Mouse (Mus musculus): ENCODE data around the gene Cdkn2aipnl. TPM values are rescaled to one million over a fixed set of nuclear protein-coding genes. Genes with fewer than 3 reads are reported as not detected.

Gene Cdkn2aipnl
- total RNA-seq, 2 experiments from 2014 or later = 40.5 to 70.7 TPM

DNA sequence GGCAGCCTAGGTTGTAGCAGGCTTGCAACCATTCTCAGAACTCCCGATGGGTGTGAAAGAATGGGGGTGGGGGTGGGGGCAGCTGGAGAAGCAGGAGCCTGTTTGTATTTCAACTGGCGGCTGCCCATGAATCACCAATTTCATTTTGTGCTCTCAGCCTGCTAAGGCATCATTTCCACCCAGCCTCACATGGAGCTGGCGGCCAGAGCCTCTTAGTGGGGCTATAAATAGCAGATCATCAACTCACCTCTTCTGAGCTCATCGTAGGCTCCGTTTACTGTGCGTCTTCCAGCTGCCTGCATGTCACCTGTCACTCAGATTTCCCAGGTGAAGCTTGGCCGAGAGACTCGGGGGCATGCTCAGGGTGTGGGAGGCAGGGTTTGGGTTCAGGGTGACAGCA lies 21.9 kb upstream of the Cdkn2aipnl start:
- ATAC-seq (ENCODE audit: poor library complexity, severe bottlenecking) = no peak

DNA sequence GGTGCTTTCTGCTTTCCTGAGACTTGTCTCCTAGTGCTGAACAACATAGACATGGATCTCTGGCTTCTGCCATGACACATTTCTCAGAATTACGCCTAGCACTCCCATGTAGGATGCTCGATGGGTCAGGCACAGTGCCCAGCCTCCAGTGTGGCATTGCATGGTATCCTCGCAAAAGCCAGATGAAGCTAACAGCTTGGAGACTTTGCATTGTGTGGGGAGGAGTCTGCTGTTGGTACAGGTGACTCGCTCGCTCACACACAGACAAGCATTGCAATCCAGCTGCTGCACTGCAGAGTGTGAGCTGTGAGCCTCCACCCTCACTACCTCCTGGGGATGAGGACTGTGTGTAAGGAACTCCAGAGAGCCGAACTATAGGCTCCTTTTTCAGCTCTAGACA lies 21.3 kb upstream of the Cdkn2aipnl start:
- ATAC-seq (ENCODE audit: poor library complexity, severe bottlenecking) = no peak

DNA sequence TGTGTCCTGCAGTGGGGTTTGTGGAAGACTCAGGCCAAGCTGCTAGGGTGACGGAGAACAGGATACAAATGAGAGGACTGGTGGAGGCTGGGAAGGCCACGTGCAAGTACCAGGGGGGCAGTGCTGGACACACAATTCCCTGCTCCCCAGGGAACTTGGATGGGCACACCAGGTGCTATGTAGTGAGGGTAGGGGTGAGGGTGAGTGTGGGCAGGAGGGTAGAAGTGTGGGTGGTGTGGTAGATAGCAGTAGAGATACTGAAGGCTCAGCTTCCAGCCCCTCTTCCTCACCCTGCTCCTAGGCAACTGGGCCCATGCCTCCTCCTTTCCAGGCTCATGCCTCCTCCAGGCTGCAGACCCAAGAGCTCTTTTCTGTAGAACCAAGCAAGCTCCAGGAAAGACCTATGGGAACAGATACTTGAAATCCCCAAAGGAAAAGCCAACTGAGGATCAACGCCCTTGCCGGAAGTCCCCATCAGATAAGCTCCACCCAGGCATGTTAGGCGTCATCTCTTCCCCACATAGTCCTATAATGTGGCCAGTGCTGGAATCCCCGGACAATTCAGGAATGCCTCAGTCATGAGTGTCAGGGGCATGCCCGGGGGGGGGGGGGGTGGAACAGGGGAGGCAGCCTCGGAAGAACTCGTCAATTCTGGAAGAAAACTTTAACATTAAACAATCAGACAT lies 18.2 kb upstream of the Cdkn2aipnl start:
- no peak for ATAC-seq (ENCODE audit: poor library complexity, severe bottlenecking)

DNA sequence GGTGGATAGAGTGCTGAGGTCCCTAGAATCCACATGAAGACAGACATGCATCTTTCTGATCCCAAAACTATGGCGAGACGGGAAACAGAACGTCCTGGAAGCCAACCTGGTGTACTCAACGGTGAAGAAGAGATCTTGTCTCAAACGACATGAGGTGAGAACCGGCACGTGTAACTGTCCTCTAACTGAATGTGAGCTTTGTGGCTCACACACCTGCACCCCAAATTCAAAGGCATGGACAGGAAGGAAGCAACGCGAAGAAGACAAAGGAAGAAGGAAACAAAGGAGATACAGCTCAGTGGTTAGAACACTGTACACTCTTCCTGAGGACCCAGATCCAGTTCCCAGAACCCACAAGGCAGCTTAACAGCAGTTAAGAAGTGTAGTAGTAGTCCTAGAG lies 17.5 kb upstream of the Cdkn2aipnl start:
- no peak for ATAC-seq (ENCODE audit: poor library complexity, severe bottlenecking)

DNA sequence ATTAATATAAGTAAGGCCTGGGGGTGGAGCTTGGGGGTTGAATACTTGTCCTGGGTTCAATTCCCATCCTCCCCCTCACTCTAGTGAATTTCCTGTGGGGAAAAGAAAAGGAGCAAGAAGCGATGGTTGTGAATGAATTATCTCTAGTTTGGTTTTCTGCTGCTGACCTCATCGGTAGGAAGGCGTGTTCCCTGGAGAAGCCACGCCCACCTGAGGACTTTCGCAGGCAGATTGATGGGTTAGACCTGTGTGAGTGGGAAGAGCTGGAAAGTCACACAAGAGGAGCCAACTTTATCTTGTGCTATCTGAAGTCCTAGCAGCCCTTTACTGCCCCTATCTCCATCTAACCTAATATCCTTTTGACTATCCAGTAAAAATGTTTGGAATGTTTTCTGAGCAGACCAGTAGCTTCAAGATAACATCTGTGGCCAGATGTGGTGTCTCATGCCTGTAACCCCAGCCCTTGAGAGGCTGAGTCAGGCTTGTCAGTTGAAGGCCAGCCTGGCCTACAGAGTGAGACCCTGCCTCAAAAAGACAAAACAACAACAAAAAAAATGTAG lies 15.5 kb upstream of the Cdkn2aipnl start:
- no peak for ATAC-seq (ENCODE audit: poor library complexity, severe bottlenecking)

DNA sequence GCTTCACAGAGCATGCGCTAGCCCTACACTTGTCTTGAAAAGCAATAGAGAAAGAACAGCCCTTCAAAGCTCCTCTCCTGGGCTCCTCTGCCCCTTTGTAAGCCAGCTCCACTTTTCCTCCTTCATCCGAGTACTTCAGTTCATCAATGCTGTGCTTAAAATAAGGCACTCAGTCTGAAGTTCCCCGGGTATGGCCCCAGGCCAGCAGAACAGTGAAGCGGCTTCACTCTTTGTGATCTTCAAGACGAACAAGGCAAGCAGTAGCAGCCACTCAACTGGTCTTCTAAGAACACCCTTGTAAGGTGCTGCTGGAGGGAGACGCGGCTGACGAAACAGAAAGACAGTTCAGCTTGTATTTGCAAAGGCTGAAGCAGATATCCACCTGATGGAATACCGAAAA lies 11.3 kb upstream of the Cdkn2aipnl start:
- ATAC-seq (ENCODE audit: poor library complexity, severe bottlenecking) = no peak

DNA sequence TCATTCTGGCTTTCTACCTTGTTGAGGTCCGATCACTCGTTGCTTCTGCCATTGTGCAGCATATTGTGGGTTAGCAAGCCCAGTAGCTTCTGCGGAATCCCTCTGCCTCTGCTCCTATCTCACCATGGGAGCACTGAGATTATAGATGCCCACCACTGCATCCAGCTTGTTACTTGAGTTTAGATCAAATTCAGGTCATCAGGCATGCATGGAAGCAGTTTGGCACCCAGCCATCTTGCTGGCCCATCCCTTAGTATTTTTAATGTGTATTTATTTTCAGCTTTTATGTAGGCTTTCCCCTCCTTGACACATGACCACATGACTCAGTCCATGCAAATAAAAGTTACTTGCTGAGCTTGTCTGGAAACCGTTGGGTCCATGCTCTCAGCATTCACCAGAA lies 9.7 kb upstream of the Cdkn2aipnl start:
- no peak for ATAC-seq (ENCODE audit: poor library complexity, severe bottlenecking)

DNA sequence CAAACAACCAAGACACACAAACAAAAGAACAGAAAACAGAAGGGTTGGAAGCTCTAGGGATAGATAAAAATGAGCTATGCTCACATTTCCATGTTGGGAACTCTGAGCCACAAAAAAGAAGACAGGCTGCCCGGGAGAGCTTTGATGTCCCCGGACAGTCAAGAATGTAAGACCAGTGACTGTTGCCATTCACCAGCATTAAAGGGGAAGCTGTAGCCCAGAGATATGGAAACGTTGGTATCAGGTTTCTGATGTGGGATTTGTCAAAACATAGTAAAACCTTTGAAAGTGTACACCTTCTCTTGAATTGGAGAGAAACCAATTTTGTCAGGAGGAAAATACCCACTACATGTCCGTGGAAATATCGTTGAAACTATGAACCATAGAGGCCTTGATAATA lies 8.0 kb upstream of the Cdkn2aipnl start:
- no peak for ATAC-seq (ENCODE audit: poor library complexity, severe bottlenecking)

DNA sequence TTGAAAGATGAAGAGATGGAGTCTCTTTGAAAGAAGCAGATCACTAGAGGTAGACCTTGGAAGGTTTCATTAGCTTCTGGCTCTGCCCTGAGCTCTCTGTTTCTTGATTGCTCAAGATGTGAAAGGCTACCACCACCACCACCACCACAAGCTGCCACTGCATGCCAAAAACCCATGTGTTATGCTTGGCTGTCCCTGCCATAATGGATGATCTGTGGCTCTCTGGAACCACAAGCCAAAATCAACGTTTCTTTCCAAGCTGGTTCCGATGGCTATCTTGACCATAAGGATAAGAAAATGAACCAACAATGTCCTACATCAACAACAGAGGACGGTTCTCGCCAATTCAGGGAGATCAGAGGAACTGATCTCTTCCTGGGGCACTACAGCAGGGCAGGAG lies 7.4 kb upstream of the Cdkn2aipnl start:
- ATAC-seq (ENCODE audit: poor library complexity, severe bottlenecking) = no peak

DNA sequence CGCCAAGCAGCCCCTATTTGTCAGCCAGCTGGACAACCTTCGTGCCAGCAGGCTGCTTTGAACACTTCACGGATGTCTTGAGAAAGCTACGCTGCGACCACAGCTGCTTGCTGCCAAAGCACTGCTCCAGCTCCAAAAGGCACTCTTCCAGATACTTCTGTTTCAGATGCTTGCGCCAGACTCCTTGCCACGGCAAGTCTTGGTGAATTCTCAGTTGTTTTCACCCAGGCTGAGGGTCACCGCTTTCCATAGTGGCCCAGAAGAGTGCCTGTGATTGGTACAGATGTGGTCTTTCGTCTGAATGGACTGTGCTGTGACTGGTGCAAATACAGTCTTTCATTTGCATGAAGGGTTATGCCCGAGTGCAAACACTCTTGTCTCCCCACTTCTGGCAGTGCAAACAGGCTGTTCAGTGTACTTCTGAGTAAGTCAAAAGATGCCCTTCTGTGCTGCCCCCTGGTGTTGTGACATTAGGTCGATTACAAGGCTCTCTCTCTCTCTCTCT lies 6.4 kb upstream of the Cdkn2aipnl start:
- 0 out of 2 replicates have a peak, but pooled peaks have one; percentile 10 for ATAC-seq (ENCODE audit: poor library complexity, severe bottlenecking)

DNA sequence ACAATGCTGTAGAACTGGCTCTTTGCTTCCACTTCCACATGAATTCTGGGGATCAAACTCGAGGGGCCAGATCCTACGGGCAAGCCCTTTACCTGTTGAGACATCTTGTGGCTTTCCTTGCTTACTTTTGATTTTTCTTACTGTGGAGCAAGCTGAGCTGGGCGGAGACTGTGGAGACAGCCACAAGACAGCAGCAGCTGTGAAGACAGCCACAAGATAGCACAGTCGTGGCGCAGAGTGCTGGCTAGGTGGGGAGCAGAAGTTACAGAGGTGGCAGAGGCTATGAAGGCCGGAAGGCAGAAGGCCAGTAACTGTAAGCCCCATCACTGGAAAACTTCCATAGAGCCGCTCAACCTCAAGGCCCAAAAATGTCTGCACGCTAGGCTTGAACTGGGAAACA lies 5.7 kb upstream of the Cdkn2aipnl start:
- peak; percentile 64 for ATAC-seq (ENCODE audit: poor library complexity, severe bottlenecking)

DNA sequence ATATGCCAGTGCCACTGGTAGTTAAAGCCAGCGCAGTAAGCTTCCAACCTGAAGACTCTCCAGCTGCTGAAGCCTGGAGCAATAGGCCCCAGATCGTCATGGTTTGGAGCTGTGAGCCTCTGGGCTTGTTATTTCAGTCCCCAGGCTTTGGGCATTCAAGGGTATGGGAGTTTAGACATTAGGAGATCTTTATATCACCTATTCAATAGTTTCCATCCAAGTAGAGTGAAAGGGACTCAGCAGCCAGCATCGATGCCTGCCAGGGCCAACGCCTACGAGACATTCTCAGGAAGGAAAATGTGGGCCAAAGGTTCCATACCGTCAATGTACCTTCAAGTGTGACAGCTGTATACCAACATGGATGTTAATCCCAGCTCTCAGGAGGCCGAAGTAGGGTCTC lies 5.2 kb upstream of the Cdkn2aipnl start:
- ATAC-seq (ENCODE audit: poor library complexity, severe bottlenecking) = no peak

DNA sequence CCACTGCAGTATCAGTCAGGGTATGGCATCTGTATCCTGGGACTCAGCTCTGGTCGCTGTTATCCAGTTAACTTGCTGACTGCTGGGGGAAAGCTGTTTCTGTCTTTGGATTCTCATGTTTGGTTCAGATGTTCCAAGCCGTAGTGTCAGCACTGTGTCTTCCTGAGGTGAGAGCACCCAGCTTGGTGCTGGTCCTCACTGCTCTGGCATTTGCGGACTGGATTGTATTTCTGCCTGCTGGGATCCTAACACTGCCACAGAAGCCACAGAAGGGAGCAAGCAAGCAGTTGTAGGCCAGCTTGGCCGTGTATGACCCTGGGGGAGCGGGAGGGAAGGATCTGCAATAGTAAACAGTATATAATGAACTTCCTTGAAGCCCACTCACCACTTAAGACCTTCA lies 810 bp upstream of the Cdkn2aipnl start:
- ATAC-seq (ENCODE audit: poor library complexity, severe bottlenecking) = no peak

DNA sequence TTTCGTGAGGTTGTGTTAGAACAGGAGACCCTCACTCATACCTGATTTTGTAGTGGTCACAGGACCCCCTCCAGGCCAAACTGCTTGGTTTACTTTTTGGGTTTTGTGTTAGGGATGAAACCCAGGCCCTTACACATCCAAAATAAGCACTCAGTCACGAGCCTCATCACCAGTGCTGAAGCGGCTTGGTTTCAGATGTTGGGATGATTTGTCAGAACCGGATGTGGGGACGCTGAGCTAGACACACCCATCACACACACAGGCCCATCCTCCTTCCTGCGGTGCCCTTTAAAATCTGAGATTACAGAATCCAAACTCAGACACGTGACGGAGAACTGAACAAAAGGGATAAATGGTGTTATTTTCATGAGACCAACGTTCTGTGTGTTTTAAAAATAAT lies 1.4 kb downstream of the Cdkn2aipnl start:
- ATAC-seq (ENCODE audit: poor library complexity, severe bottlenecking) = peak; percentile 24; the same call in 1 of the 2 replicates

DNA sequence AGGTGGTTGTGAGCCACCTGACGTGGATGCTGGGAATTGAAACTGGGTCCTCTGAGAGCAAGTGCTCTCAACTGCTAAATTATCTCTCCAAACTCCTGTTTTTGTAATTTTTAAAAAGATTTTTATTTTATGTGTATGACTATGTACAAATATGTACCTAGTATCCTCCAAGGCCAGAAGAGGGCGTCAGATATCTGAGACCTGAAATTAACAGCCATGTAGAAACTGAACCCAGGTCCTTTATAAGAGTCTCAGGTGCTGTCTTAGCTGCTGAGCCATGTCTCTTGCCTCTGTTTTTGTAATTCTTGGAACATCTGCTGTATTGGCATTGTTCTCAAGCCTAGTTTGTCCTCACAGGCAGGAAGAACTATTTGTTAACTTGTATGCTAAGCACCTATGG lies 2.0 kb downstream of the Cdkn2aipnl start:
- no peak for ATAC-seq (ENCODE audit: poor library complexity, severe bottlenecking)

DNA sequence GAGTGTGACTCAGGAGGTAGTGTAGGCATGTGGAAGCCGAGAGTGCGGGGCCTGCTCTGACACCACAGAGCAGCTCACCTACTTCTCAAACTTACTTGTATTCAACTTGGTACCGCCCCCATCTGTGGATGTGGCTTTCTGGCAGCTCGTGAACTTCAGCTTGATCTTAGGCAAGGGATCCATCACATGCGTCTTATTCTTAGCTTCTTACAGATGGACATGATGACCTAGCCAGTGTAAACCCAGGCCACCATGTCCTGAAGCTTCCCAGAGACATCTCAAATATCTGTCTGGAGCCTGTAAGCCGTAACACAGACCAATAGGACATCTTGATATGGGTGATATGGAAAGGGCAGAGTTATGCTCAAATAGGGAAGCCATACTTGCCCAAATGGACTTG lies 4.2 kb downstream of the Cdkn2aipnl start:
- no peak for ATAC-seq (ENCODE audit: poor library complexity, severe bottlenecking)

DNA sequence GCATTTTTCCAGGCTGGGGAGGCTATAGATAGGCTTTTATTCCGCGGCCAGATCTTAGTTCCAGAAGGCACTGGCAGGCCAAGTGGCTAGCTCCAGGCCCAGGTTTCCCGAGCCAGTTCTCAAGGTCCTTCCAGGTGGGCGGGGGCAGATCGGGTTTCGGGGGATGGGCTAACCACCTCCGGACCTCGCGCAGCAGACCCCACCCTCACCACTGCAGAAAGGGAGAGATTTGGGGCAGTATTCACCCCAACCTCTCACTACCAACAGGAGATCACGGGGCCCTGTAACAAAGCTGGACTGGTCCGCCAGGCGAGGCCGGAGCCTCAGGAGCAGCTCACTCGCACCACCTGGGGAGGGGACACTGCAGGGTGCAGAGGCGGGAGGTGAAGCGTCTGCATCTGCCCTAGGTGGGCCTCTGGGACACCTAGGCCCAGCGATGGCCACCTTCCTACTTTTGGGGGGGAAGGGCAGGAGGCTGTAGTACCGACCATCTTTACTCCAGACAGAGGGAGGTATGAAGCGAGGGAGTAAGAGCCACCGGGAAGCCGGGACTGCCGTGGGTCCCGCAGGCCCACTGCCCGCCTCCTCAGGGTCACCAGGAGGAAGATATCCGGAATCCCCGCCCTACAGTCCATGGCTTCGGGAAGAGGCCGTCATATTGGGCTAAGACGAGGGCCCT lies 32.3 kb downstream of the Cdkn2aipnl start:
- ATAC-seq (ENCODE audit: poor library complexity, severe bottlenecking) = peak; percentile 17

DNA sequence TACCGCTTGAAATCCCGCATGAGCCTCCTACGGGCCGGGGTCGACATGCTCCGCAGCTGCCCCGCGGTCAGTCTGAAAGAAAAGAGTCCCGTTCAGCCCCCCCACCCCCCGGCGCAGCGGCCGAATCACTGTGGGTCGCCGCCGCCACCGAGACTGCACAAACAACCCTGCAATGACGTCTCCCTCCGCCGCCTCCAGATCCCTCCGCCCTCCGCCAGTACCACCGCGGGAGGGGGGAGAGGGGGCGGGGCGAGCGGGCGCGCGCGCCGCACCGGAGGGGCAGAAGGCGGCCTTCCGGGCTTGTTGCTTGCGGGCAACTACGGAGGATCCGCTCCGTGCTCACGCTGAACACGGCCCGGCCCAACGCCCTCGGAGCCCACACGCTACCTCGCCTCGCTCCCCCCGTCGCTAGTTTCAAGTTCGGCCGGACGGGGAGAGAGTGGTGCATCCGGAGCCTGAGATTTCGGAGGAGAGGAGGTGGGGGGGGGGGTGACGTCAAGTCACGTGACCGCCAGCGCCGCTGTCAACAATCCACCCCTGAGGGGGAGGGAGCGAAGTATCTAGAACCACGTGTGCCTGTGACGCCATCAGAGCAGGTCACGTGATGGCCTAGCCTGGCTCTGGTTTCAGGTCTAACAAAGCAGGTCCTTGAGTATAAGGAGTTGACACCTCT lies 33.0 kb downstream of the Cdkn2aipnl start, which contains the start of gene Ube2b:
Gene Ube2b (minus strand): TSS at position 473 of the 673 bp plus-strand sequence.
- ATAC-seq (ENCODE audit: poor library complexity, severe bottlenecking) = peak; percentile 73

DNA sequence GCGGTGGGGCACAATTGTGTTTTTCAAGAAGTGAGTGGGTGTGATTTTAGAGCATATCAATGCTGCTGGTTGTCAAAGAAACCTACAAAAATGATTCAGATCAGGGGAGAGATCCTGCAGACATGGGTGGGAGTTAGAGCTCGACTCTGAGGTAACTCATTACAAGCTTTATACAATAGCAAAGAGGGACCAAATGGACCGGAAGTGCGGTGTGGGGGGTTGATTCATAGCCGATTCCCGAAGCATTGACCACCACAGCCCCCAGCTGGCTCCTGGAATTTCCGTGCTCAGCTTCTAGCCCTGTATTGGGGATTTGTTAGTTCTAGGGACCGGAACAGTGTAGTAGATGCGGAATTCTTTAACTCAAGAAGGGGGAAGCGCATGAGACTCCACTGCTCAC lies 33.9 kb downstream of the Cdkn2aipnl start:
- ATAC-seq (ENCODE audit: poor library complexity, severe bottlenecking) = no peak

DNA sequence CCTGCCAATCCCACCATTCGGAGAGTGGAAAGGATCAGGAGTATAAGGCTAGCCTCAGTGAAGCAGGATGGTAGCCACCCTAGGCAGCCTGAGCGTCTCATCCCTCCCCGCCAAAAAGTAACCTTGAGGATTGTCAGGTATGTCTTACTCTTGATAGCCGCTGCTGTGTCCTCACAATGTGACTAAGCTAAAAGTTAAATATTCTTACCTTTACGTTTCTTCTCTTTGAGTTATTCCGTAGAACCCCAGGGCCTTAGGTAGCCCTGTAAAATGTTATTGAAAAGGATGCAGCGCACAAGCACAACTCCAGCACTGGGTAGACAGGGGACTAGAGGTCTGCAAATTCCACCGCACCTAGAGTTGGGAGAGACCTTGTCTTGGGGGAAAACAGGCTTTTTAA lies 34.4 kb downstream of the Cdkn2aipnl start:
- no peak for ATAC-seq (ENCODE audit: poor library complexity, severe bottlenecking)

DNA sequence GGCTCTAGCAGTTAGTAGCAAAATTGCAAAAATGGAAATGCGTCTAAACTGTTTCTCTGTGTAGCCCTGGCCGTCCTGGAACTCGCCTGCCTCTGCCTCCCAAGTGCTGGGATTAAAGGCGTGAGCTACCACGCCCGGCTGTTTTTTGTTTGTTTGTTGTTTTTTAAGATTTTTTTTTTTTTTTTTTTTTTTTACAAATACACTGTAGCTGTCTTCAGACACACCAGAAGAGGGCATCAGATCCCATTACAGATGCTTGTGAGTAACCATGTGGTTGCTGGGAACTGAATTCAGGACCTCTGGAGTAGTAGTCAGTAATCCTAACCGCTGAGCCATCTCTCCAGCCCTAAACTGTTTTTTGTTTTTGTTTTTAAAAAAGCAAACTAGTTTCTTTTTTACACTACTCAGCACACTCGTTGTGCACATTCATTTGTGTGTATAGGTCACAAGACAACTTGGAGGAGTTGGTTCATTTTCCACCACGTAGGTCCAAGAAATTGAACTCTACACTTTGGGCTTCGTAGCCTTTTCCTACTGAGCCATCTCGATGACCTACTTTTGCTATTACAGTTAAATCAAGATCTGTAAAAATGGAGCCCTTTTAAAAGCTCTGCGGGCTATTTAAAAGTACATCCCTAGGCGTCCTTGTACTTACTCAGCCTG lies 35.5 kb downstream of the Cdkn2aipnl start:
- no peak for ATAC-seq (ENCODE audit: poor library complexity, severe bottlenecking)
